Mouse (Mus musculus): ENCODE data around the gene Psma7. TPM values are rescaled to one million over a fixed set of nuclear protein-coding genes. Genes with fewer than 3 reads are reported as not detected.

The Psma7 gene
- polyA plus RNA-seq, 1 experiment from 2014 or later: 458 TPM

GRCm38 (mm10) chr2:180031270-180031669, 11.0 kb downstream of the Psma7 start:
- no peak overlapping the region for H3K4me2 ChIP-seq (ENCODE audit: low read depth, low read length)
- peaks cover 18% of the 10 kb centered on the region for H3K4me1 ChIP-seq (replicated peaks; ENCODE audit: control insufficient read depth, insufficient read depth, low read length)
- no peak for ATAC-seq (ENCODE audit: low read depth)
- no peak overlapping the region for H3K9ac ChIP-seq (ENCODE audit: low read length)
- H3K27ac ChIP-seq (ENCODE audit: low read length): no peak overlapping the region
- H3K9me3 ChIP-seq (ENCODE audit: control insufficient read depth, low read length): no peaks in the 10 kb centered on the region
- H3K36me3 ChIP-seq (ENCODE audit: control insufficient read depth, insufficient read depth, low read length): peaks cover 53% of the 10 kb centered on the region
- H3K27me3 ChIP-seq (ENCODE audit: control insufficient read depth, insufficient read depth, low read depth, low read length): no peaks in the 10 kb centered on the region
- H3K4me3 ChIP-seq (ENCODE audit: low read length): no peak overlapping the region
- 91% methylated on average over 6 of the region's 6 CpGs for WGBS

GRCm38 (mm10) chr2:180027768-180028167, 14.5 kb downstream of the Psma7 start:
- Histone ChIP-seq H3K36me3 (ENCODE audit: control insufficient read depth, insufficient read depth, low read length) (peaks cover 27% of the 10 kb centered on the region), H3K4me3 (ENCODE audit: low read length) (no peak overlapping the region), H3K4me1 (replicated peaks; ENCODE audit: control insufficient read depth, insufficient read depth, low read length) (peaks cover 23% of the 10 kb centered on the region), H3K9me3 (ENCODE audit: control insufficient read depth, low read length) (no peaks in the 10 kb centered on the region), H3K9ac (ENCODE audit: low read length) (no peak overlapping the region), H3K27ac (ENCODE audit: low read length) (no peak overlapping the region), H3K4me2 (ENCODE audit: low read depth, low read length) (no peak overlapping the region), H3K27me3 (ENCODE audit: control insufficient read depth, insufficient read depth, low read depth, low read length) (peaks cover 4% of the 10 kb centered on the region; the same call in 1 of the 2 replicates)
- 75% methylated on average over 9 of the region's 9 CpGs for WGBS
- ATAC-seq (ENCODE audit: low read depth): no peak

GRCm38 (mm10) chr2:180025861-180026200, 16.4 kb downstream of the Psma7 start:
- H3K4me1 ChIP-seq (replicated peaks; ENCODE audit: control insufficient read depth, insufficient read depth, low read length): peaks cover 23% of the 10 kb centered on the region

GRCm38 (mm10) chr2:180025135-180025860, 16.9 kb downstream of the Psma7 start:
- Histone ChIP-seq H3K36me3 (ENCODE audit: control insufficient read depth, insufficient read depth, low read length) (peaks cover 10% of the 10 kb centered on the region; the same call in 1 of the 2 replicates), H3K9me3 (ENCODE audit: control insufficient read depth, low read length) (no peaks in the 10 kb centered on the region), H3K27me3 (ENCODE audit: control insufficient read depth, insufficient read depth, low read depth, low read length) (peaks cover 9% of the 10 kb centered on the region; the same call in 1 of the 2 replicates), H3K9ac (ENCODE audit: low read length) (peak overlapping the region; percentile 90), H3K27ac (ENCODE audit: low read length) (peak overlapping the region; percentile 91), H3K4me3 (ENCODE audit: low read length) (peak overlapping the region; percentile 89), H3K4me2 (ENCODE audit: low read depth, low read length) (peak overlapping the region; percentile 80), H3K4me1 (replicated peaks; ENCODE audit: control insufficient read depth, insufficient read depth, low read length) (peaks cover 23% of the 10 kb centered on the region)
- under 1% methylated on average over 55 of the region's 84 CpGs for WGBS
- ATAC-seq (ENCODE audit: low read depth): peak; percentile 18

More at GRCm38 (mm10) chr2:180025861-180026200, 16.4 kb downstream of the Psma7 start:
- WGBS: 6% methylated on average over 6 of the region's 6 CpGs
- H3K4me2 ChIP-seq (ENCODE audit: low read depth, low read length): peak overlapping the region; percentile 80
- H3K9me3 ChIP-seq (ENCODE audit: control insufficient read depth, low read length): no peaks in the 10 kb centered on the region
- ATAC-seq (ENCODE audit: low read depth): no peak
- H3K27ac ChIP-seq (ENCODE audit: low read length): no peak overlapping the region; the same call in 1 of the 2 replicates
- H3K9ac ChIP-seq (ENCODE audit: low read length): peak overlapping the region; percentile 90
- peaks cover 9% of the 10 kb centered on the region; the same call in 1 of the 2 replicates for H3K27me3 ChIP-seq (ENCODE audit: control insufficient read depth, insufficient read depth, low read depth, low read length)
- peak overlapping the region; percentile 89 for H3K4me3 ChIP-seq (ENCODE audit: low read length)
- H3K36me3 ChIP-seq (ENCODE audit: control insufficient read depth, insufficient read depth, low read length): peaks cover 12% of the 10 kb centered on the region

- H3K4me1 ChIP-seq (replicated peaks; ENCODE audit: control insufficient read depth, insufficient read depth, low read length): peaks cover 23% of the 10 kb centered on the region
- peak within 1 kb of the TSS; percentile 90 for H3K9ac ChIP-seq (ENCODE audit: low read length)
- H3K27me3 ChIP-seq (ENCODE audit: control insufficient read depth, insufficient read depth, low read depth, low read length): peaks cover 9% of the 10 kb centered on the region; the same call in 1 of the 2 replicates
- WGBS: under 1% methylated on average over 64 of the region's 80 CpGs
- H3K36me3 ChIP-seq (ENCODE audit: control insufficient read depth, insufficient read depth, low read length): peaks cover 5% of the 10 kb centered on the region; the same call in 1 of the 2 replicates
- H3K27ac ChIP-seq (ENCODE audit: low read length): peak within 1 kb of the TSS; percentile 91
- no peaks in the 10 kb centered on the region for H3K9me3 ChIP-seq (ENCODE audit: control insufficient read depth, low read length)
- peak within 1 kb of the TSS; percentile 80 for H3K4me2 ChIP-seq (ENCODE audit: low read depth, low read length)
- H3K4me3 ChIP-seq (ENCODE audit: low read length): peak within 1 kb of the TSS; percentile 89
- ATAC-seq (ENCODE audit: low read depth): peak; percentile 97
Observed at GRCm38 (mm10) chr2:180024401-180025098, 17.7 kb downstream of the Psma7 start, which contains the start of gene Lsm14b. Gene Lsm14b (plus strand): TSS chr2:180024987.

GRCm38 (mm10) chr2:180022751-180023150, 19.5 kb downstream of the Psma7 start:
- no peak overlapping the region for H3K27ac ChIP-seq (ENCODE audit: low read length)
- no peaks in the 10 kb centered on the region for H3K36me3 ChIP-seq (ENCODE audit: control insufficient read depth, insufficient read depth, low read length)
- H3K27me3 ChIP-seq (ENCODE audit: control insufficient read depth, insufficient read depth, low read depth, low read length): peaks cover 9% of the 10 kb centered on the region; the same call in 1 of the 2 replicates
- no peak overlapping the region for H3K4me3 ChIP-seq (ENCODE audit: low read length)
- H3K4me1 ChIP-seq (replicated peaks; ENCODE audit: control insufficient read depth, insufficient read depth, low read length): peaks cover 23% of the 10 kb centered on the region
- no peaks in the 10 kb centered on the region for H3K9me3 ChIP-seq (ENCODE audit: control insufficient read depth, low read length)
- no peak overlapping the region for H3K9ac ChIP-seq (ENCODE audit: low read length)
- no peak overlapping the region for H3K4me2 ChIP-seq (ENCODE audit: low read depth, low read length)
- no peak for ATAC-seq (ENCODE audit: low read depth)
- 42% methylated on average over 6 of the region's 6 CpGs for WGBS

- H3K4me1 ChIP-seq (replicated peaks; ENCODE audit: control insufficient read depth, insufficient read depth, low read length): peaks cover 15% of the 10 kb centered on the region
- H3K9me3 ChIP-seq (ENCODE audit: control insufficient read depth, low read length): no peaks in the 10 kb centered on the region
- H3K4me2 ChIP-seq (ENCODE audit: low read depth, low read length): no peak overlapping the region
- ATAC-seq (ENCODE audit: low read depth): no peak
- H3K4me3 ChIP-seq (ENCODE audit: low read length): no peak overlapping the region
- no peak overlapping the region for H3K27ac ChIP-seq (ENCODE audit: low read length)
- whole genome bisulfite sequencing: 69% methylated on average over 8 of the region's 8 CpGs
- H3K9ac ChIP-seq (ENCODE audit: low read length): no peak overlapping the region
- peaks cover 9% of the 10 kb centered on the region; the same call in 1 of the 2 replicates for H3K27me3 ChIP-seq (ENCODE audit: control insufficient read depth, insufficient read depth, low read depth, low read length)
- no peaks in the 10 kb centered on the region for H3K36me3 ChIP-seq (ENCODE audit: control insufficient read depth, insufficient read depth, low read length)
Observed at GRCm38 (mm10) chr2:180020919-180021318, 21.3 kb downstream of the Psma7 start.

- Histone ChIP-seq H3K27ac (ENCODE audit: low read length) (no peak overlapping the region), H3K4me3 (ENCODE audit: low read length) (no peak overlapping the region), H3K36me3 (ENCODE audit: control insufficient read depth, insufficient read depth, low read length) (no peaks in the 10 kb centered on the region), H3K4me2 (ENCODE audit: low read depth, low read length) (no peak overlapping the region), H3K9me3 (ENCODE audit: control insufficient read depth, low read length) (no peaks in the 10 kb centered on the region), H3K27me3 (ENCODE audit: control insufficient read depth, insufficient read depth, low read depth, low read length) (peaks cover 9% of the 10 kb centered on the region; the same call in 1 of the 2 replicates), H3K4me1 (replicated peaks; ENCODE audit: control insufficient read depth, insufficient read depth, low read length) (peaks cover 12% of the 10 kb centered on the region), H3K9ac (ENCODE audit: low read length) (no peak overlapping the region)
- WGBS: 64% methylated on average over 7 of the region's 7 CpGs
- no peak for ATAC-seq (ENCODE audit: low read depth)
Observed at GRCm38 (mm10) chr2:180020091-180020661, 22.1 kb downstream of the Psma7 start.

GRCm38 (mm10) chr2:180018573-180018972, 23.7 kb downstream of the Psma7 start:
- Histone ChIP-seq H3K36me3 (ENCODE audit: control insufficient read depth, insufficient read depth, low read length) (no peaks in the 10 kb centered on the region), H3K9ac (ENCODE audit: low read length) (no peak overlapping the region), H3K4me3 (ENCODE audit: low read length) (no peak overlapping the region), H3K27me3 (ENCODE audit: control insufficient read depth, insufficient read depth, low read depth, low read length) (peaks cover 9% of the 10 kb centered on the region; the same call in 1 of the 2 replicates), H3K9me3 (ENCODE audit: control insufficient read depth, low read length) (no peaks in the 10 kb centered on the region), H3K27ac (ENCODE audit: low read length) (no peak overlapping the region), H3K4me2 (ENCODE audit: low read depth, low read length) (no peak overlapping the region), H3K4me1 (replicated peaks; ENCODE audit: control insufficient read depth, insufficient read depth, low read length) (peaks cover 12% of the 10 kb centered on the region)
- WGBS: 72% methylated on average over 9 of the region's 9 CpGs
- ATAC-seq (ENCODE audit: low read depth): no peak
